Mouse (Mus musculus): ENCODE results near the gene Ggt6.
A peak's percentile ranks its signal among the peaks of the same experiment; 100 is the strongest.
"Not testable (repeated sequence)": the region's sequence is repeated elsewhere in the genome, so short reads cannot be mapped to it uniquely, and the experiment has no call there.

Ggt6 gene

GRCm38 (mm10) chr11:72411093-72411921, 24.0 kb upstream of the Ggt6 start, which contains the start of gene Smtnl2:
TSS of gene Smtnl2 (minus strand) at chr11:72411713.
- ATAC-seq (ENCODE audit: low TSS enrichment): peak; percentile 88

GRCm38 (mm10) chr11:72411945-72412344, 23.4 kb upstream of the Ggt6 start:
- ATAC-seq (ENCODE audit: low TSS enrichment): no peak

- no peak for ATAC-seq (ENCODE audit: low TSS enrichment)
Measured at GRCm38 (mm10) chr11:72413016-72413415, 22.3 kb upstream of the Ggt6 start.

DNA sequence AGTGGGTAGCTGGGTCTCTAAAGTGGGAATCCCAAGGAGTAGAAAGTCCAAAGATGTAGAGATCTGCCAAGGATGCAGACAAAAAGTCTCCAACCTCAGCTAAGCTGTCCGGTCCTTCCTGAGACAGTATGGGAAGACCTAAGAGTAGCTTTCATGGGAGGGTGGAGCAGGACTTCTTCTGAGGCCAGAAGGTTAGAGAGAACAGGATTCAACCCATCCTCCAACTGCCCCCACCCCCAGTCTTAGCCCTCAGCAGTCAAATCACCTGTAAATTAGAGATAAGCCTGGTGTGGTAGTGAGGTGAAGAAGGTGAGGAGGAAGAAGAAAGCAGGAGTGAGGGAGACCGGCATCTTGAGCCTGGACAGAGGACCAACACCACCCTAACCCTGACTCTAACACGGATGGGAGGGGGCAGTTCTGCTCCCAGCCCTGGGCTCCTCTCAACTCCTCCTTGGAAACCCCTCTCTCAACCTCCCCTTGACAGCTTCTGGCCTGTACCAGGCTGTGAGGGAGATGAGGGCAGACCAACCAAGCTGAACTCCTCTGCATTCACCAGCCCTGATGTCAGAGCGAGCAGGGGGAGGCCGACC, 21.6 kb upstream of the Ggt6 start:
- ATAC-seq (ENCODE audit: low TSS enrichment): no peak

DNA sequence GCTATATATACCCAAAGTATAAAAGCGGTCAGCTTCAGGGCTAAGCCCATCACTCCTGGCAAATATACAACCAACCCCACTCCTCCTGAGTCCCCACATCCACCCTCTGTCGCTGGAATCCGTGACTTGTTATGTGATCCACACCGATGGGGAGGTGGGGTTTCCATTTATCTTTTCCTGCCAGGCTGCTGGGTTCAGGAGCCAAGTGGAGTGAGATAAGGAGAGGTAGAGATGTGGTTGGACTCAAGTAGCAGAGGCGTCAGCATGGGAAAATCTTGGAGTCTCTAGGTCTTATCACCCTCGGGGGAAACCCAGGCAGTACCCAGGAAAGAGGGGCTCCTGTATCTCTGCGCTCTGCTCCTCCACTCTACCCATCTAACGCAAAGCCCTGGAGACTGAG, 20.2 kb upstream of the Ggt6 start:
- ATAC-seq (ENCODE audit: low TSS enrichment): no peak

DNA sequence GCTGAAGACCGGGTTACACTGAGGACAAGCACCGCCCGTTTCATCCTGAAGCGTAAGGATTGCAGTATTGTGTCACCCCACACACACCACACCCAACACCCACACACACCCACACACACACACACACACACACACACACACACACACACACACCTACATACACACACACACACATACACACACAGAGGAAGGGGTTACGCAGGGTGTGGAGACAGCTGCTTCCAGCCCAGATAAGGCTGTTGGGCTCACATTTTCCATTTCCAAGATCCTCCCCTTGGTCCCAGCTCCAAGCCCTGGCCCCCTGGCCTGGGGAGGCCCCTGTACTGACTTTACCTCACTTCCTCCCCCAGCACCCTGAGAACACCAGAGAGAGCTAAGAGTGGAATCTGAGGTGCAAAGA, 18.7 kb upstream of the Ggt6 start:
- ATAC-seq (ENCODE audit: low TSS enrichment): no peak

DNA sequence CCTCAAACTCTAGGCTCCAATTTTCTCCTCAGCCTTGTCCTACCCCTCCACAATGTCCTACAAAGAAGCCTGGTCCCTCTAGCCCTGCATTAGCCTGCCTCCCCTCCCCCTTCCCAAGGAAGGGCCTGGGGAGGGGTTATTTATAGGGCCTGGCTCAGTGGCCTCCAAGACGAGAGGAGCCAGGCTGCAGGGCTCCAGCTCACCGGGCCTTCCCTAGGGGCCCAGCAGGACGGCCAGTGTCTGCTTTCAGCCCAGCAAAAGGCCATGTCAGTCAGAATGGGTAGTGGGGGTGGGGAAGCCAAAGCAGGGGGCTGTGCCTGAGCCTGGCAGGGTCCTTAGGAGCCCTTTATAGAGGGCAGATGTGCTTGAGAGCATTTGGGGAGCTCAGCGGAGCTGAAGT, 17.9 kb upstream of the Ggt6 start:
- no peak for ATAC-seq (ENCODE audit: low TSS enrichment)

DNA sequence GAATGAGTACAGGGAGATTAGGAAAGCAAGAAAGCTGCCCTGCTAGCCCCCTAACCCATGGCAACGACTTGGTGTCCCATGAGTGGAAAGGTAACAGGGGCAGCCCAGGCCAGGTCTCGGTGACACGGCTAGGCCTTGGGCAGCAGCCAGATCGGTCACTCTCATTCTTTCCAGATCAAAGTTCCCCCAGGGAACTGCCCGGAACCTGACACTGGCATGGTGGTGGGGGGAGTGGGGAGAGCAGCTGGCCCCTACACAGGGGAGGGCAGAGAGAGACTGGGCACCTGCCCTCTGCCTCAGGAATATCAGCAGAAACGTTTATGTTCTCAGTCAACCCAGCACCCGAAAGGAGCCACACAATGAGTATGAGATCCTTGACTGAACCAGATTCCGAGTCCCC, 17.1 kb upstream of the Ggt6 start:
- ATAC-seq (ENCODE audit: low TSS enrichment): no peak

- no peak for ATAC-seq (ENCODE audit: low TSS enrichment)
Measured at GRCm38 (mm10) chr11:72419006-72419405, 16.3 kb upstream of the Ggt6 start.

DNA sequence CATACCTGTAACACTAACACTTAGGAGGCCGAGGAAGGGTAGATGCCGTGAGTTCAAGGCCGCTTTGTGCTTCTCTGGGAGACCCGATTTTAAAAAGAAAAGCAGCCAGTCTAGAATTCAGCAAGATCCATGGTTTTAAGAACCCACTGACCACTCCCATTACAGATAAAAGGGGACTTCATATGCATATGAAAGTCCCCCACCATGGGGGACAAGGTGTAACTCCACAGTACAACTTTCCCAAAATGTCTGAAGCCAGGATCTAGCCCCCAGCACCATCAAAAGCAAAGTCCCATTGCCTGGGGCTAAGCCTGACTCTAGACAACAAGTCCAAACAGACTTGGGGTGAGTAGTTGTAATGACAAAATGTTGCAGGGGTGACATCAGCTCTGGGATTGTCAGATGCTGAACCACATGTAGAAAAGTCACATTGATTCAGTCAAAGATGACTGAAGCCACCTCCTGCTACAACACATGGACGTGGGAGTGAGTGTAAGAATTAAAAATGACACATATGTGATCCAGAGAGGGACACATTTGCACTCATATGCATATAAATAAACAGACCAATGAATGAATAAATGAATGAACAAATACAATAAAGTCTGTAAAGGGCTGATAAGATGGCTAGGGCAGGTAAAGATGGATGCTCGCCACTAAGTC, 14.7 kb upstream of the Ggt6 start:
- ATAC-seq (ENCODE audit: low TSS enrichment): no peak

DNA sequence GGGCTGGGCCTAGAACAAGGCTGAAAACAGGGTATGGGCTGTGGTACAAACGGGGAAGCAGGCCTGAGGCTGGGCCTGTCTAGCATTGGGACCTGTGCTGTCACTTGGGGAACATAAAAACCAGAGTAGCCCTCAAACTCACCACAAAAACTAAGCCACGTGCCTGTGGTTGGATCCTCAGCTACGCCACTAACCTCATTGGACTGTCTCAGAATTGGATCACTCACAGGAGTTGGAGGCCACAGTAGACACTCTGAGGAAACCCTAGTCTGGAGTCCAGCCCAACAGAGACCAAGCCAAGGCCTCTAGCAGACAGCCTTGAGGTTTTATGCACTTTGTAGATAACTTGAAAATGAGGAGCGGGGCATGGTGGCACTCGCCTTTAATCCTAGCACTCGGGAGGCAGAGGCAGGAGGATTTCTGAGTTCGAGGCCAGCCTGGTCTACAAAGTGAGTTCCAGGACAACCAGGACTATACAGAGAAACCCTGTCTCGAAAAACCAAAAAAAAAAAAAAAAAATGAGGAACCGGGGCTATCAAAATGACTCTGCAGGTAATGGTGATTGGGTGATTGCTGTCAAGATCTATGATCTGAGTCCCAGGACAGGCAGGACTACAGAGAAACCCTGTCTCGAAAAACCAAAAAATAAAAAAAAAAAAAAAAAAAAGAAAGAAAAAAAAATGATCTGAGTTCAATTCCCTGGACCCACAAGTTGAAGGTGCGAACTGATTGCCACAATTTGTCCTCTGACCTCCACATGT, 13.6 kb upstream of the Ggt6 start:
- no peak for ATAC-seq (ENCODE audit: low TSS enrichment)

DNA sequence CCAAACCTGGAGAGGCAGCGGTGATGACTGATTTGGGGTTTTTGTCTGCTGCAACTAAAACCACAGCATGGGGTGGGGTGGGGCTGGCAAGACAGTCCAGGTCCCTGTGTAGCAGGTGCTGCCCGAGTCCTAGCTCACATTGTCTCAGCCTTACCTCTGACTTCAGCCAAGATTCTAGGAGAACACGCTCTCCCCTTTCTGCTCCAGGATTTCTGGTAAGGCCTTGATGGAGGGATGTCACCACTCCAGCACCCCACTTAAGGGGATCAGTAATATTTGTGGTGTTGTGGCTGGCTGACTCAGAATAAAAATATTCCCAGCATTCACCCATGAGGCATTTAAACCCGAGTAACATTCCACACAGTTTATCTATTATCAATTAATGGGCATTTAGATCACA, 11.6 kb upstream of the Ggt6 start:
- no peak for ATAC-seq (ENCODE audit: low TSS enrichment)

DNA sequence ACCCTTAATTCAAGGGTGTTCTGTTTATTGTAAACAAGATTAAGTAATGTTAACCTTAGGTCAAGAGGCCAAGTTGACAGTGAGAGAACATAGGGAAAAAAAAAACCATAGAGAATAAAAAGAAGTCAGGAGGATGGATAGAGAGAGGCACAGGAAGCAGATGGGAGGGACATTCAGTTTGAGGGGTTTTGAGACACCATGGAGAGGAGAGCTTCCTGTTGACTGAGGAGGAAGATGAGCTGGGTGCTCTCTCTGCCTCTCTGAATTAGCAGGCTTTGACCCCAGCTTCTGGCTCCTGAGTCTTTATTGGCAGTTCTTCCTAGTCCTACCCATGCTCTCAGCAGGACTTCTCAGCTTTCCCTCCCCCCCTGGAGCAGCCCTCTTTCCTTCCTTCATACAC, 10.1 kb upstream of the Ggt6 start:
- no peak for ATAC-seq (ENCODE audit: low TSS enrichment)

GRCm38 (mm10) chr11:72426884-72427283, 8.4 kb upstream of the Ggt6 start:
- no peak for ATAC-seq (ENCODE audit: low TSS enrichment)

GRCm38 (mm10) chr11:72428694-72429093, 6.6 kb upstream of the Ggt6 start:
- ATAC-seq (ENCODE audit: low TSS enrichment): peak; percentile 52; the same call in 1 of the 2 replicates

- ATAC-seq (ENCODE audit: low TSS enrichment): peak; percentile 90
Measured at GRCm38 (mm10) chr11:72429288-72429690, 6.0 kb upstream of the Ggt6 start.

GRCm38 (mm10) chr11:72430311-72431068, 4.8 kb upstream of the Ggt6 start:
- not testable (repeated sequence) for ATAC-seq (ENCODE audit: low TSS enrichment)

- ATAC-seq (ENCODE audit: low TSS enrichment): no peak
Measured at GRCm38 (mm10) chr11:72435694-72436045, 344 bp downstream of the Ggt6 start.

- ATAC-seq (ENCODE audit: low TSS enrichment): no peak
Measured at GRCm38 (mm10) chr11:72436271-72436670, 945 bp downstream of the Ggt6 start.

DNA sequence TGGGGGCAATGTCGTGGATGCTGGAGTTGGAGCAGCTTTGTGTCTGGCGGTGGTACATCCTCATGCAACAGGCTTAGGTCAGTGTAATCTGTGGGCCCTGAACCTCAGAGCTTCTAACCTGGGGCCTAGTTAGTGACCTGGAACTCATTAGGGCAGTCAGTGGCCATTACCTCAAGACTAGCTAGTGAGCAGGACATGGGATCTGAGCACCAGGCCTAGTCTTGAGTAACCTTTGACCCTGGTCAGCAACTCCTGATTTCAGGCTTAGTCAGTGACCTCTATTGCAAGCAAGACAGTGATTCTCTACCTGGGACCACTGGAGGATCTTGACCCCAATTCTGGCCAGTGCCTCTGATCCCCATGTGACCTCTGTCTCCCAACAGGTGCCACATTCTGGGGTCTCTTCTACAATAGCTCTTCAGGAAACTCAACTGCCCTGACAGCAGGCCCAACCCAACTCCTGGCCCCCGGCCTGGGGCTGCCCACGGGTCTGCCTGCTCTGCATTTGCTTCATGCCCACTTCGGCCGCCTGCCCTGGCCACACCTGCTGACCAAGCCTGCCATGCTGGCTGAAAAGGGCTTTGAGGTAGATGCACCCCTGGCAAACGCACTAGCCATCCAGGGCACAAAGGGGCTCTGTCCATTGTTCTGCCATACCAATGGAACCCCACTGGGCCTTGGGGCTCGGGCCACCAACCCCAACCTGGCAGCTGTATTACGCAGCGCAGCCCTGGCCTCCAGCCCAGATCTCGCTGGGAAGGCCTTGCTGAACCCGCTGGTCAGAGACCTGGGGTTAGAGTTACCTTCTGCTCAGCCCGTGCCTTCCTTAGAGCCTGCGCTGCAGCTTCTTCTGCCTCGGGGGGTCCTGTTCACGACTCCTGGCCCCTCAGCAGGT, 1.7 kb downstream of the Ggt6 start:
- no peak for ATAC-seq (ENCODE audit: low TSS enrichment)
